7 mouse cellular contexts compared by ENCODE assay signal in genomic region chr16:46010906-46011220, GRCm38 (mm10). TPM values are rescaled to one million over a fixed set of nuclear protein-coding genes. Genes with fewer than 3 reads are reported as not detected.
A peak's percentile ranks its signal among the peaks of the same experiment; 100 is the strongest.
DNase-seq lines count a peak whose midpoint lies in the region; ATAC-seq and TF ChIP-seq lines count a peak whose summit lies in the region.

No protein-coding gene starts in this region.

- peaks cover 10% of the 10 kb centered on the region; the same call in 1 of the 2 replicates for H3K4me1 ChIP-seq in forebrain, postnatal 0 days (ENCODE audit: insufficient read depth)
- H3K4me1 ChIP-seq in kidney, postnatal 0 days (replicated peaks; ENCODE audit: insufficient read depth, low read length), result 0 out of 2 replicates have a peak, but pooled peaks cover 3% of the 10 kb centered on the region
- no peaks in the 10 kb centered on the region for H3K4me1 ChIP-seq in stomach, embryonic 15.5 days

- ATAC-seq in CD4-positive, CD25-positive, alpha-beta regulatory T cell, adult 4 months, result peak; percentile 53
- peak; percentile 10; the same call in 1 of the 2 replicates for ATAC-seq in forebrain, postnatal 0 days
- no peak for ATAC-seq in kidney, postnatal 0 days (replicated peaks; ENCODE audit: low FRiP score, low read depth)
- no peak for ATAC-seq in stomach, embryonic 15.5 days (ENCODE audit: insufficient read depth, low FRiP score, low read depth)

- H3K27me3 ChIP-seq in forebrain, postnatal 0 days (ENCODE audit: insufficient read depth, low read length), result no peaks in the 10 kb centered on the region
- H3K27me3 ChIP-seq in kidney, postnatal 0 days (ENCODE audit: insufficient read depth, low read length), result no peaks in the 10 kb centered on the region
- H3K27me3 ChIP-seq in stomach, embryonic 15.5 days (replicated peaks), result no peaks in the 10 kb centered on the region

- peak overlapping the region; percentile 68 for H3K9ac ChIP-seq in forebrain, postnatal 0 days
- peak overlapping the region; percentile 56; the same call in 1 of the 2 replicates for H3K9ac ChIP-seq in kidney, postnatal 0 days (ENCODE audit: low read depth, low read length)
- peak overlapping the region; percentile 14; the same call in 1 of the 2 replicates for H3K9ac ChIP-seq in stomach, embryonic 15.5 days

- H3K4me3 ChIP-seq in forebrain, postnatal 0 days (ENCODE audit: low read depth, low read length), result peak overlapping the region; percentile 73
- H3K4me3 ChIP-seq in kidney, postnatal 0 days (replicated peaks; ENCODE audit: low read depth, low read length), result peak overlapping the region; percentile 43
- peak overlapping the region; percentile 67 for H3K4me3 ChIP-seq in stomach, embryonic 15.5 days (replicated peaks)

- peak overlapping the region; percentile 78 for H3K4me2 ChIP-seq in forebrain, postnatal 0 days (ENCODE audit: low read depth)
- peak overlapping the region; percentile 80 for H3K4me2 ChIP-seq in kidney, postnatal 0 days (ENCODE audit: low read length)
- H3K4me2 ChIP-seq in stomach, embryonic 15.5 days, result peak overlapping the region; percentile 90

- H3K9me3 ChIP-seq in forebrain, postnatal 0 days (ENCODE audit: low read length), result no peaks in the 10 kb centered on the region
- H3K9me3 ChIP-seq in kidney, postnatal 0 days (replicated peaks; ENCODE audit: low read length), result no peaks in the 10 kb centered on the region
- no peaks in the 10 kb centered on the region for H3K9me3 ChIP-seq in stomach, embryonic 15.5 days

- peak overlapping the region; percentile 24; the same call in 1 of the 2 replicates for H3K27ac ChIP-seq in forebrain, postnatal 0 days (ENCODE audit: low read depth, low read length)
- H3K27ac ChIP-seq in kidney, postnatal 0 days, result peak overlapping the region; percentile 55
- peak overlapping the region; percentile 78 for H3K27ac ChIP-seq in stomach, embryonic 15.5 days

- no peaks in the 10 kb centered on the region for H3K36me3 ChIP-seq in forebrain, postnatal 0 days (ENCODE audit: insufficient read depth)
- H3K36me3 ChIP-seq in kidney, postnatal 0 days (ENCODE audit: insufficient read depth, low read length), result no peaks in the 10 kb centered on the region
- H3K36me3 ChIP-seq in stomach, embryonic 15.5 days, result no peaks in the 10 kb centered on the region

- DNase-seq in ZHBTc4 (ENCODE audit: low read depth, low spot score), result peak; percentile 36
- DNase-seq in forebrain, postnatal 0 days, result no peak
- DNase-seq in kidney, postnatal 0 days (ENCODE audit: low spot score), result no peak
- peak; percentile 59 for DNase-seq in lung, postnatal 36 days
- DNase-seq in frontal cortex, postnatal 10 days (ENCODE audit: low spot score in 2 of 2), result no peak

- TF ChIP-seq CTCF in forebrain, postnatal 0 days (IDR thresholded peaks at IDR 0.05; ENCODE audit: low read depth), result no peak
- TF ChIP-seq CTCF in kidney, postnatal 0 days (IDR thresholded peaks at IDR 0.05; ENCODE audit: low read depth), result no peak

- 5% methylated on average over 5 of the region's 5 CpGs for WGBS in forebrain, postnatal 0 days
- 10% methylated on average over 5 of the region's 5 CpGs for WGBS in kidney, postnatal 0 days
- WGBS in stomach, embryonic 15.5 days, result 6% methylated on average over 5 of the region's 5 CpGs

RNA-seq across cellular contexts. Expression of gene Plcxd2, which starts 0.8 kb away (rescaled TPM):
- 10 to 100 TPM; 10.1 to 11.2 TPM for polyA plus RNA-seq in CD4-positive, CD25-positive, alpha-beta regulatory T cell, adult 4 months (2017; shearing (Covaris generic))
- total RNA-seq in forebrain, postnatal 0 days (2014; rRNA removed), result 33.2 and 43.4 TPM in 2 replicates
- polyA plus RNA-seq in forebrain, postnatal 0 days (2015; fragmentation: Nextera tagmentation; extraction: Ambion mirVana), result 10.1 and 11.7 TPM in 2 replicates
- polyA plus RNA-seq in kidney, postnatal 0 days (2015; fragmentation: Nextera tagmentation; extraction: Ambion mirVana), result 0.93 and 1.0 TPM in 2 replicates
- polyA plus RNA-seq in stomach, embryonic 15.5 days (2015; fragmentation: Nextera tagmentation; extraction: Ambion mirVana), result 2.2 and 2.4 TPM in 2 replicates

RNA-seq across cellular contexts. Expression of gene Phldb2, which starts 57.5 kb away (rescaled TPM):
- polyA plus RNA-seq in CD4-positive, CD25-positive, alpha-beta regulatory T cell, adult 4 months (2017; shearing (Covaris generic)), result under 1 TPM in 1 of 2 experiments, not detected in 1; 0.17 TPM
- 6.0 and 25.2 TPM in 2 replicates for total RNA-seq in forebrain, postnatal 0 days (2014; rRNA removed)
- 3.1 and 4.2 TPM in 2 replicates for polyA plus RNA-seq in forebrain, postnatal 0 days (2015; fragmentation: Nextera tagmentation; extraction: Ambion mirVana)
- 74.2 and 84.0 TPM in 2 replicates for polyA plus RNA-seq in kidney, postnatal 0 days (2015; fragmentation: Nextera tagmentation; extraction: Ambion mirVana)
- polyA plus RNA-seq in stomach, embryonic 15.5 days (2015; fragmentation: Nextera tagmentation; extraction: Ambion mirVana), result 31.4 and 33.3 TPM in 2 replicates

Comparison
In these comparisons a context has a peak if more than half of its experiments do, and no peak if none do; other contexts are left out.
1. ATAC-seq: peak in CD4-positive, CD25-positive, alpha-beta regulatory T cell, adult 4 months (single experiment) and forebrain, postnatal 0 days (single experiment); none in kidney, postnatal 0 days (single experiment) and stomach, embryonic 15.5 days (single experiment).
2. DNase-seq: peak in ZHBTc4 (single experiment) and lung, postnatal 36 days (single experiment); none in forebrain, postnatal 0 days (single experiment), kidney, postnatal 0 days (single experiment) and frontal cortex, postnatal 10 days (0 of 2).
3. H3K27ac ChIP-seq: peak in every context shown above with its lines; median percentile 78 in stomach, embryonic 15.5 days; 55 in kidney, postnatal 0 days; 24 in forebrain, postnatal 0 days.
4. H3K9ac ChIP-seq: peak in every context shown above with its lines; median percentile 68 in forebrain, postnatal 0 days; 56 in kidney, postnatal 0 days; 14 in stomach, embryonic 15.5 days.
5. Peak in every context shown above with its lines, with median percentiles within 50 percentile points of each other: H3K4me2 ChIP-seq and H3K4me3 ChIP-seq.